Mouse (Mus musculus): ENCODE data around the gene Hspbp1. TPM values are rescaled to one million over a fixed set of nuclear protein-coding genes. Genes with fewer than 3 reads are reported as not detected.
A peak's percentile ranks its signal among the peaks of the same experiment; 100 is the strongest.

Gene Hspbp1
- 119 and 122 TPM in 2 replicates for polyA plus RNA-seq (2016; fragmentation: Nextera tagmentation; extraction: Ambion mirVana)

- Histone ChIP-seq H3K36me3 (peaks cover 15% of the 10 kb centered on the region), H3K4me3 (peak within 1 kb of the TSS; percentile 72), H3K27ac (peak within 1 kb of the TSS; percentile 17; the same call in 1 of the 2 replicates), H3K9me3 (no peaks in the 10 kb centered on the region), H3K4me2 (replicated peaks) (peak within 1 kb of the TSS; percentile 88), H3K4me1 (peaks cover 7% of the 10 kb centered on the region), H3K9ac (peak within 1 kb of the TSS; percentile 60), H3K27me3 (replicated peaks) (no peaks in the 10 kb centered on the region)
- under 1% methylated on average over 32 of the region's 32 CpGs for WGBS
- peak; percentile 98 for ATAC-seq (ENCODE audit: low FRiP score, low read depth)
Observed at GRCm38 (mm10) chr7:4684632-4685417, at the start of gene Hspbp1. Hspbp1 (minus strand) TSS chr7:4685068.

GRCm38 (mm10) chr7:4732968-4733392, 48.1 kb upstream of the Hspbp1 start:
- no peak overlapping the region for H3K4me3 ChIP-seq
- no peak overlapping the region for H3K27ac ChIP-seq
- no peak overlapping the region for H3K4me2 ChIP-seq (replicated peaks)
- H3K36me3 ChIP-seq: no peaks in the 10 kb centered on the region
- no peaks in the 10 kb centered on the region; the same call in 1 of the 2 replicates for H3K27me3 ChIP-seq (replicated peaks)
- no peak for ATAC-seq (ENCODE audit: low FRiP score, low read depth)
- H3K9ac ChIP-seq: no peak overlapping the region
- 74% methylated on average over 6 of the region's 6 CpGs for WGBS
- no peaks in the 10 kb centered on the region for H3K9me3 ChIP-seq
- no peaks in the 10 kb centered on the region for H3K4me1 ChIP-seq

DNA sequence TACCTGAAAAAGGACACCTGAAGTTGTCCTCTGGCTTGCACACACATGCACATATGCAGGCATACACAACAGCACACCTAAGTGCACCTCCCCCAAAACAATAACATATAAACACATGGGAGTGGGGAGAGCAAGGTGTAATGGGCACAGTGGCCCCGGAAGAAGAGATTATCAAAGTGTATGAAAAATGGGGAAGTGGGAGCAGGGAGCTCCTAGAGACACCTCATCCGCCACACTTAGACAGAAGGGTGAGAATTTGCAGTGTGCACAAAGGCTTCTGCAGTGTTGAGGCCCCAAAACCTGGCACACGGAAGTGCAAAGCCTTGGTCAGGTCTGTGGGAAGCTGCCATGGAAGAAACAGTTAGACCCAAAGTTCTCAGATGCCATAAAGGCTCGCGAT, 46.2 kb upstream of the Hspbp1 start:
- 83% methylated on average over 5 of the region's 5 CpGs for WGBS
- Histone ChIP-seq H3K36me3 (no peaks in the 10 kb centered on the region), H3K4me1 (no peaks in the 10 kb centered on the region), H3K27me3 (replicated peaks) (no peaks in the 10 kb centered on the region; the same call in 1 of the 2 replicates), H3K4me2 (replicated peaks) (no peak overlapping the region), H3K9ac (no peak overlapping the region), H3K4me3 (no peak overlapping the region), H3K27ac (no peak overlapping the region), H3K9me3 (no peaks in the 10 kb centered on the region)
- no peak for ATAC-seq (ENCODE audit: low FRiP score, low read depth)

- 0 out of 2 replicates have a peak within 1 kb of the TSS, but pooled peaks have one; percentile 47 for H3K4me2 ChIP-seq (replicated peaks)
- no peak within 1 kb of the TSS for H3K4me3 ChIP-seq
- H3K9ac ChIP-seq: no peak within 1 kb of the TSS
- no peak within 1 kb of the TSS for H3K27ac ChIP-seq
- H3K36me3 ChIP-seq: no peaks in the 10 kb centered on the region
- no peaks in the 10 kb centered on the region for H3K9me3 ChIP-seq
- 88% methylated on average over 7 of the region's 7 CpGs for WGBS
- H3K27me3 ChIP-seq (replicated peaks): no peaks in the 10 kb centered on the region
- no peaks in the 10 kb centered on the region for H3K4me1 ChIP-seq
- ATAC-seq (ENCODE audit: low FRiP score, low read depth): no peak
Observed at GRCm38 (mm10) chr7:4725169-4725568, 40.3 kb upstream of the Hspbp1 start, which contains the start of gene Tmem150b. Tmem150b (minus strand) TSS chr7:4725249.

GRCm38 (mm10) chr7:4724359-4724758, 39.5 kb upstream of the Hspbp1 start:
- WGBS: 85% methylated on average over 3 of the region's 3 CpGs
- ATAC-seq (ENCODE audit: low FRiP score, low read depth): no peak
- H3K9ac ChIP-seq: no peak overlapping the region
- H3K4me3 ChIP-seq: no peak overlapping the region
- no peak overlapping the region for H3K27ac ChIP-seq
- no peaks in the 10 kb centered on the region for H3K4me1 ChIP-seq
- H3K27me3 ChIP-seq (replicated peaks): no peaks in the 10 kb centered on the region
- H3K36me3 ChIP-seq: no peaks in the 10 kb centered on the region
- H3K9me3 ChIP-seq: no peaks in the 10 kb centered on the region
- no peak overlapping the region for H3K4me2 ChIP-seq (replicated peaks)

DNA sequence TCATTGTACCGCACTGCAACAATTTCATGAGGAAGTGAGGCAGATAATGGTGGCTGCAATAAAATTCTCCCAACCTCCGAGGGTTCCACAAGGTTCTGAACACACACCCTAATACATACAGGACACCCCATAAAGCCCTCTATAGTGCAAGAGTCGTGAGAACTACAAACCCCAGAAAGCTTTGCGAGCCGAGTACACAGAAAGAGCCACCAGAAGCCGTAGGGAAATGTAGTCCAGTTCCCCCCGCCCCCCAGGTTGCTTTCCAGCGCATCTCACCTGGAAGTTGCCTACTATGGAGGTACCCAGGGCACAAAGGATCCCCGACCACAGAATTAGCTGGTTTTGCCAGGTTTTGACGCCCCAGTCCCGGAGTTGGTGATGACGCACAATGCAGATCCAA, 38.6 kb upstream of the Hspbp1 start:
- Histone ChIP-seq H3K9me3 (no peaks in the 10 kb centered on the region), H3K4me3 (no peak overlapping the region), H3K27ac (no peak overlapping the region), H3K4me1 (no peaks in the 10 kb centered on the region), H3K4me2 (replicated peaks) (peak overlapping the region; percentile 47), H3K36me3 (no peaks in the 10 kb centered on the region), H3K27me3 (replicated peaks) (no peaks in the 10 kb centered on the region), H3K9ac (0 out of 2 replicates have a peak overlapping the region, but pooled peaks have one; percentile 3)
- 40% methylated on average over 12 of the region's 12 CpGs for WGBS
- 0 out of 2 replicates have a peak, but pooled peaks have one; percentile 50 for ATAC-seq (ENCODE audit: low FRiP score, low read depth)

DNA sequence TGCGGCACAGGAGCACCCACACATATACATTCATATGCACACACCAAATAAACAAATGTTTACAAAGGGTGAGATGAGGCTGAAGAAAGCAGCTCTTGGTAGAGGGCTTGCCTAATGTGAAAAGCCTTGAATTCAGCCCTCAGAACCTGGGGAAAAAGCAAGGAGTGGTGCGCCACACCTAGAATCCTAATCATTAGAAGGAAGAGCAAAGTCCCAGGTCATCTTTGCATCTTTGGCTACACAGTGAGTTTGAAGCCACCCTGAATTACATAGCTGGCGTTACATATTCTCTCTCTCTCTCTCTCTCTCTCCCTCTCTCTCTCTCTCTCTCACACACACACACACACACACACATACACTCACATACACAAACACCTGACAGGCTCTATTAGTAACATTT, 34.4 kb upstream of the Hspbp1 start:
- peaks cover 30% of the 10 kb centered on the region for H3K36me3 ChIP-seq
- no peaks in the 10 kb centered on the region for H3K4me1 ChIP-seq
- ATAC-seq (ENCODE audit: low FRiP score, low read depth): no peak
- H3K27ac ChIP-seq: no peak overlapping the region
- no peaks in the 10 kb centered on the region for H3K27me3 ChIP-seq (replicated peaks)
- H3K9ac ChIP-seq: no peak overlapping the region
- no peak overlapping the region for H3K4me3 ChIP-seq
- no peak overlapping the region for H3K4me2 ChIP-seq (replicated peaks)
- H3K9me3 ChIP-seq: no peaks in the 10 kb centered on the region
- WGBS: 91% methylated on average over 3 of the region's 3 CpGs

DNA sequence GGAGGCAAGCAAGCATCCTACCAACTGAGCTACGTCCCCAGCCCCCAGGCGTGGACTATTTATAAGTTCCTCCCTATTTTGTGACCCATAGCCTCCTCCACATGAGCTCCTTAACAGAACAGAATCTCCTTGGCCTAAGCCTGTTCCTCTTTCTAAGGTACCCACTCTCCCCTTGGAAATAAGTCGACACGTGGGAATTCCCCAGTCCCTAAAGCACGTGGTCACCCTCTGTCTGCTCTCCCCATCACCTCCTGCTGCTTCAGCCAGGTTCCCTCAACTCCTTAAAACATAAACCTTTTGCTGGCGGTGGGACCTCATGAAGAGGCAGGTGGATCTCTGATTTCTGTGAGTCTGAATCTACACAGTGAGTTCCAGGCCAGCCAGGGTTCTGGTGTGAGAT, 32.1 kb upstream of the Hspbp1 start:
- H3K4me3 ChIP-seq: no peak overlapping the region
- WGBS: 73% methylated on average over 6 of the region's 6 CpGs
- no peak overlapping the region for H3K4me2 ChIP-seq (replicated peaks)
- H3K9me3 ChIP-seq: no peaks in the 10 kb centered on the region
- no peaks in the 10 kb centered on the region for H3K4me1 ChIP-seq
- H3K27me3 ChIP-seq (replicated peaks): no peaks in the 10 kb centered on the region
- no peak overlapping the region for H3K27ac ChIP-seq
- no peak for ATAC-seq (ENCODE audit: low FRiP score, low read depth)
- H3K9ac ChIP-seq: no peak overlapping the region
- peaks cover 53% of the 10 kb centered on the region for H3K36me3 ChIP-seq

- Histone ChIP-seq H3K4me1 (no peaks in the 10 kb centered on the region), H3K36me3 (peaks cover 91% of the 10 kb centered on the region), H3K4me2 (replicated peaks) (no peak overlapping the region), H3K9me3 (no peaks in the 10 kb centered on the region), H3K4me3 (no peak overlapping the region), H3K9ac (no peak overlapping the region), H3K27ac (no peak overlapping the region), H3K27me3 (replicated peaks) (no peaks in the 10 kb centered on the region)
- ATAC-seq (ENCODE audit: low FRiP score, low read depth): no peak
- WGBS: 89% methylated on average over 3 of the region's 3 CpGs
Observed at GRCm38 (mm10) chr7:4712594-4712993, 27.7 kb upstream of the Hspbp1 start.

DNA sequence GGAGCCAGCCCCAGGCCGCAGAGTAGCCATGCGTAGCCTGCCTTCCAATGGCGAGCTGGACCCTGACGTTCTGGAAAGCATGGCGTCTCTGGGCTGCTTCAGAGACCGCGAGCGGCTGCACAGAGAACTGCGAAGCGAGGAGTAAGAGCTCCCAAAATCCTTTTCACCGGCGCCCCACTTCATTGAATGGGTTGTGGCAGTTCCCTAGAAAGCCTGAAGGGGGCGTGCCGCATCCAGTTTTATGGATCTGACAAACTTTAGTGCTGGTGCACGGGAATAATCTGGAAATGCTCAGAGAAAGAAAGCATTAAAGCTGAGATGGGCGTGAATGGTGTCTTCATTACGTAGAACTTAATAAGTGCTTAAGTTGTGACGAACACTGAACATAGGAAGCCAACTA, 20.2 kb upstream of the Hspbp1 start:
- H3K36me3 ChIP-seq: peaks cover 90% of the 10 kb centered on the region

GRCm38 (mm10) chr7:4703195-4703594, 18.3 kb upstream of the Hspbp1 start:
- Histone ChIP-seq H3K4me3 (no peak overlapping the region), H3K4me2 (replicated peaks) (no peak overlapping the region), H3K9me3 (no peaks in the 10 kb centered on the region), H3K9ac (no peak overlapping the region), H3K27me3 (replicated peaks) (no peaks in the 10 kb centered on the region), H3K36me3 (peaks cover 88% of the 10 kb centered on the region), H3K27ac (no peak overlapping the region), H3K4me1 (no peaks in the 10 kb centered on the region)
- WGBS: 91% methylated on average over 7 of the region's 7 CpGs
- ATAC-seq (ENCODE audit: low FRiP score, low read depth): no peak

More for the DNA sequence above, 20.2 kb upstream of the Hspbp1 start:
- H3K27me3 ChIP-seq (replicated peaks): no peaks in the 10 kb centered on the region
- ATAC-seq (ENCODE audit: low FRiP score, low read depth): 0 out of 2 replicates have a peak, but pooled peaks have one; percentile 37
- no peak overlapping the region for H3K4me3 ChIP-seq
- no peak overlapping the region for H3K4me2 ChIP-seq (replicated peaks)
- no peaks in the 10 kb centered on the region for H3K9me3 ChIP-seq
- no peak overlapping the region for H3K27ac ChIP-seq
- no peaks in the 10 kb centered on the region for H3K4me1 ChIP-seq
- WGBS: 37% methylated on average over 18 of the region's 18 CpGs
- H3K9ac ChIP-seq: no peak overlapping the region

DNA sequence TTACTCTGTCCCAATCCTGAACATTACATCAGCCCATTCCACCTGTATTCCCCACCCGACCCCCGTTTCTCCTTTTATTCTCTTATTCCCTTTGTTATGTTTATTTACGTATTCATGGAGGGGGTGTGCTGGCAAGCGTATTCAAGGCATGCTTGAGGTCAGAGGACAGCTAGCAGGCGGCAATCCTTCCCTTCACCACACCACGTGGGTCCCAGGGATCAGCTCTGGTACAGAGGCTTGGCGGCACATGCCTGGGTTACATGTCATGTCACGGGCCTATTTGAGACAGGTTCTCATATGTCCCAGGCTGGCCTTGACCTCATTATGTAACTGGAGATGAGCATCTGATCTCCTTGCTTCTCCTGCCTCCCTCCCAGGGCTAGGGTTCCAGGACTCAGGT, 17.5 kb upstream of the Hspbp1 start:
- peaks cover 87% of the 10 kb centered on the region for H3K36me3 ChIP-seq
- no peak overlapping the region for H3K4me2 ChIP-seq (replicated peaks)
- H3K4me3 ChIP-seq: no peak overlapping the region
- no peak overlapping the region for H3K27ac ChIP-seq
- ATAC-seq (ENCODE audit: low FRiP score, low read depth): no peak
- H3K9ac ChIP-seq: no peak overlapping the region; the same call in 1 of the 2 replicates
- no peaks in the 10 kb centered on the region for H3K9me3 ChIP-seq
- 54% methylated on average over 8 of the region's 8 CpGs for WGBS
- no peaks in the 10 kb centered on the region for H3K4me1 ChIP-seq
- H3K27me3 ChIP-seq (replicated peaks): no peaks in the 10 kb centered on the region
